Mouse (Mus musculus): Measurements from ENCODE around the gene C3.
A peak's percentile ranks its signal among the peaks of the same experiment; 100 is the strongest.

- no peak for TF ChIP-seq POLR2A (IDR thresholded peaks at IDR 0.05; ENCODE audit: low read depth, low read length)
- TF ChIP-seq CTCF (IDR thresholded peaks at IDR 0.05; ENCODE audit: extremely low read depth, insufficient read depth, insufficient read length, insufficient replicate concordance): peak; percentile 30; the same call in 1 of the 2 replicates
Measured at GRCm38 (mm10) chr17:57209330-57209729, 18.6 kb downstream of the C3 start.
